Mouse (Mus musculus) embryonic fibroblast, embryonic 13.5 days (primary cell): ENCODE measurements around the gene Ddx3x. TPM values are rescaled to one million over a fixed set of nuclear protein-coding genes. Genes with fewer than 3 reads are reported as not detected.
"Not testable (repeated sequence)": the region's sequence is repeated elsewhere in the genome, so short reads cannot be mapped to it uniquely, and the experiment has no call there.

Source experiments
- H3K27ac ChIP-seq: 2 replicates; pipeline ENCODE4 v1.5.1; 2012; ENCODE audit warnings: low read length, control low read depth, inconsistent platforms; ENCODE audit not compliant: insufficient read depth
- H3K4me1 ChIP-seq: 2 replicates; pipeline ENCODE4 v1.6.1; 2011; ENCODE audit warnings: low read length; ENCODE audit not compliant: control insufficient read depth, insufficient read depth
- H3K4me3 ChIP-seq: 2 replicates; pipeline ENCODE4 v1.5.1; 2011; ENCODE audit warnings: mild to moderate bottlenecking, control low read depth, low read length; ENCODE audit not compliant: insufficient read depth
- CTCF ChIP-seq: IDR thresholded peaks from 2 replicates; pipeline ENCODE4 v1.5.1; 2011; ENCODE audit warnings: mild to moderate bottlenecking, control low read depth, low read length, moderate library complexity, borderline replicate concordance; ENCODE audit not compliant: insufficient read depth
- POLR2A ChIP-seq: IDR thresholded peaks from 2 replicates; pipeline ENCODE4 v1.6.1; 2011; ENCODE audit warnings: low read depth, mild to moderate bottlenecking, control low read depth, low read length, moderate library complexity
- polyA plus RNA-seq: library from polyadenylated mRNA; stranded (reverse); fragments of >200 nt; gene quantifications from 2 replicates; pipeline ENCODE4 v1.2.4, GENCODE M21; 2011; ENCODE audit warnings: low read depth; ENCODE audit not compliant: missing spikeins, insufficient read length

The Ddx3x gene
- polyA plus RNA-seq, 1 experiment: 340 TPM

- no peak for TF ChIP-seq CTCF
- TF ChIP-seq POLR2A: no peak
Measured at GRCm38 (mm10) chrX:13281329-13282088, 739 bp downstream of the Ddx3x start.

DNA sequence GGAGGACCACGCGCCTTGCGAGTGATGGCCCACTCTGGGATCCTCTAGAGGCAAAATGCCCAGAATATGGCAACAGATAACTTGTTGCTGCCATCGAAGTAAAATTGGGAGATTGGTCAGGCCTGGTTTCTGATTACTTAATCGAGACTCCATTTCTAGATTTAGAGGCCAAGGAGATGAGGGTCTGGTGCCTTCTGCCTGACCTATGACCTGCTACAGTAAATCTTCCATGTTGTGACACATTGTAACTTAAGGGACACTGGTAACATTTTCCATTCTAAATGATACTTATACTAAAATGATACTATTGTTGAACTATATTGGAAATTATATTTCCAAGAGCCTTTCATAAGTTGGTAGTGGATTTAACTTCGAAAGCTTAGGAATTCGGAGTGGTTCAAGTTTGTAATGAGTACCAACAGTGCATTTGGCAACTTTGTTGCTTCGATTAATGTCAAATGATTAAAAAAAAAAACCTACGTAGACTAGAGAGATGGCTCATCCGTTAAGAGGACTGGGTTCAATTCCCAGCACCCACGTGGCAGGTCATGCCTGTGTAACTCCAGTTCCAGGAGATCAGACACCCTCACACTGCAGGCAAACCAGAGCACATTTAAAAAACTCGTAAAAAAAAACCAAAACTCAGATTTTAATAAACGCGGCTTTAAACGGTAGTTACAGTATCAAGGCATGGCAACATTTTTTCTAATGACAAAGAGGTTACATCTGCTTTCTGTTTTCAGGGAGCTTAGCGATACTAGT, 1.5 kb downstream of the Ddx3x start:
- H3K4me3 ChIP-seq: peak overlapping the region; percentile 82
- H3K4me1 ChIP-seq: no peaks in the 10 kb centered on the region
- TF ChIP-seq CTCF (no peak), POLR2A (no peak)
- peak overlapping the region; percentile 72; the same call in 1 of the 2 replicates for H3K27ac ChIP-seq

More at GRCm38 (mm10) chrX:13281329-13282088, 739 bp downstream of the Ddx3x start:
- Histone ChIP-seq H3K4me3 (peak overlapping the region; percentile 82), H3K27ac (peak overlapping the region; percentile 92), H3K4me1 (no peaks in the 10 kb centered on the region)

DNA sequence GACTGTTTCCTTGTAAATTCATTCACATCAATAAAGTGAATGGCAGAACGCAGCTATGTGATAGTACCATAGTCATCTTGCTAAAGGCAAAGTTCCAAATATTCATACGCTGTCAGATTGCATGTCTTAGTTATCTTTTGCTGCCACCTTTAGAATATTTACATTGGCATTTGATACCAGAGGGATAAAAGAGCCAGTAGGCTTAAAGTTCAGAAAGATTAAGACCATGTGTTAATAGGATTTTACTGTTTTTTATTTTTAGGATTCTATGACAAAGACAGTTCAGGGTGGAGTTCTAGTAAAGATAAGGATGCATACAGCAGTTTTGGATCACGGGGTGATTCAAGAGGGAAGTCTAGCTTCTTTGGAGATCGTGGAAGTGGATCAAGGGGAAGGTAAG, 5.0 kb downstream of the Ddx3x start:
- no peak overlapping the region for H3K27ac ChIP-seq
- H3K4me3 ChIP-seq: no peak overlapping the region
- H3K4me1 ChIP-seq: no peaks in the 10 kb centered on the region
- TF ChIP-seq POLR2A (no peak), CTCF (no peak)

DNA sequence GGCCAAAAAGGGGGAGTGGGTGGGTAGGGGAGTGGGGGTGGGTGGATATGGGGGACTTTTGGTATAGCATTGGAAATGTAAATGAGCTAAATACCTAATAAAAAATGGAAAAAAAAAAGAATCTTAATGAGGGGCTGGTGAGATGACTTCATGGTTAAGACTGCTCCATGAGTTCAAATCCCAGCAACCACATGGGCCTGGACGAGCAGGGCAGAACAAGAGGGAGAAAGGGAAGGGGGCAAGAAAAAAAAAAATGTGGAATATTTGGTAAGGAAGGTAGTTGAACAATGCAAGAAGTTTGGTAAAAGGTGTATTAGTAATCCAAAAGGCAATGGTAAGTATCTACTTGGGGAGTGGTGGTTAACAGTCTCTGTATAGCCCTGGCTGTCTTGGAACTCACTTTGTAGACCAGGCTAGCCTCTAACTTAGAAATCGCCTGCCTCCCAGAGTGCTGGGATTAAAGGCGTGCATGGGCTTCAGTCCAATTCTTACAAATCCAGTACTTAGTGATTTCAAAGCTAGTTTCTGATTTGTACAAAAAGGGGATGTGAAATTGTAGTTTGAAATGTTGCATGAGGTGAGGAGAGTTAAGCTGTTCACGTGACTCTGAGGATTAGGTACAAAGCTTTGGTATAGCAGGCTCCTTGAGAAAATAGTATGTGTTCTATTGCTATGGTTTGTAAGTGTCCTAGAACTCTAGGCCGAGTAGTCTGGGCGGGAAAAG, 13.9 kb downstream of the Ddx3x start:
- TF ChIP-seq CTCF: no peak
- no peak for TF ChIP-seq POLR2A
- H3K27ac ChIP-seq: no peak overlapping the region
- H3K4me3 ChIP-seq: no peak overlapping the region
- no peaks in the 10 kb centered on the region for H3K4me1 ChIP-seq

DNA sequence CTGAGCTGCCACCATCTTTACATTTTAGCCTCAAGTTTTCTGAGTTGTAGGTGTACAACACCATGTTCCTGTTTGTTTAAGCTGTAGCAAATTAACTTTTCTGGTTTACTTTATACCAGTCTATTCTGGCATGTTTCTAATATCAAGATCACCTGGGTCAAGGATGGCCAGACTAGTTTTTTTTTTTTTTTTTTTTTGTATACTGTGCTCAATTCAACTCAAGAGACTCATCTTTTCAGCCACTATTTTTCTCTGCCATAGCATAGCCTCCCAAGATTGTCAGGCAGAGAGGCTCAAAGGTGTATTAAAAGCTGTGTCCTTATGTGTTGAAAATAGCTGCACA, 14.4 kb downstream of the Ddx3x start:
- H3K4me1 ChIP-seq: no peaks in the 10 kb centered on the region
- H3K4me3 ChIP-seq: no peak overlapping the region
- no peak overlapping the region for H3K27ac ChIP-seq
- TF ChIP-seq POLR2A: no peak
- TF ChIP-seq CTCF: no peak

DNA sequence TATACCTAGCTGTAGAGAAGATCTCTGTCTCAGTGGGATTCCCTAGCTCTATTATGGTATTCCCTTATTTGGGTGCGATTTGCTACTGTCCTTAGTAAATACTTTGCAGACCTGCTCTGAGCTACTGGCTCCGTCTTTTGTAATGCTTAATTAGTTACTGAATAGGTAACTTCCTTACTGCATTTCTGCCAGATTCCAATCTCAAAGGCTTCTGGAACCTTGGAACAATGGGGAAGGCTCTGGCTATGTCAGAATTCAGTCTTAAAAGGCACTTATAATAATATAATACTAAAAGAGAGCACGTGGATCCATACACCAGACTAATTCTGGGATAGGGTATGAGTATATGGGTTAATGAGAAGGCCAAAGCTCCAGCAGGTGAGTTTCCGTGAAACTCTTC, 15.5 kb downstream of the Ddx3x start:
- not testable (repeated sequence) for H3K27ac ChIP-seq, H3K4me3 ChIP-seq, H3K4me1 ChIP-seq

GRCm38 (mm10) chrX:13306190-13306589, 25.4 kb downstream of the Ddx3x start:
- Histone ChIP-seq H3K4me1 (no peaks in the 10 kb centered on the region), H3K27ac (no peak overlapping the region), H3K4me3 (no peak overlapping the region)
- TF ChIP-seq CTCF (no peak), POLR2A (no peak)

DNA sequence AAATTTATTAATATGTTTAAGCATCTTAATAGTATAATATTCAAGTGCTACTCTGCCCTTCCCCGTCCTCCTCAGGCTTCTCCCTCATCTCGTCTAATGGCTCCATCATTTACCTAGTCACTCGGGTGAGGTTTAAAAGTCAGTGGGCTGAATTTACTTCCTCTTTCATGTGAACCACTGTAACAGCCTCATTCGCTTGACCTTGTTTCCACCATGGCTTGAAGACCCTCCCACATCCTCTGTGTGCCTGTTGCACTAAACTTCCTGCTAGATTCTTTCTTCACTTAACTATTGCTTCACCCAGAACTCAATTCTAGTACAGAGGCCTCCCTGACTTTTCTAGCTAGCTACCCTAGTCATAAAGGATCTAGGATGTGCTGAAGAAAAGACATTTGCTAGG, 30.6 kb downstream of the Ddx3x start:
- TF ChIP-seq POLR2A (no peak), CTCF (no peak)
- H3K27ac ChIP-seq: no peak overlapping the region

DNA sequence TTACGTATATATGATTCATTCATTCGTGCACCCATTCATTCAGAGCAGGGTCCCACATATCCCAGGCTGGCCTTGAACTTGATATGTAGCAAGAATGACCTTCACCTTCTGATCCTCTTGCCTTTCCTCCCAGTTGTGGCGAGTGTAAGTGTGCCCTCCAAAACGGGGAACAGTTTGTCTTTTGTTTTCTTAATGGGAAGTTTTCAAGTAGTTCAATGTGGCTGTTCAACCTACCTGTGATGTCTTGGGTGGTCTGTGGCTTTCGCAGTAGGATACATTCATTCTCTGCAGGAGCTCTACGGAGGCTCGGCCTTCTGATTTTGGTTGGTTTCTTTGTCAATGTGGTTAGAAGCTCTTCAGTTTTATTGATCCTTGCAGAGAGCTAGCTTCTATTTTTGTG, 48.8 kb downstream of the Ddx3x start:
- no peak overlapping the region for H3K4me3 ChIP-seq
- H3K4me1 ChIP-seq: no peaks in the 10 kb centered on the region
- H3K27ac ChIP-seq: no peak overlapping the region
- no peak for TF ChIP-seq POLR2A
- no peak for TF ChIP-seq CTCF

More for the DNA sequence above, 30.6 kb downstream of the Ddx3x start:
- H3K4me3 ChIP-seq: no peak overlapping the region
- H3K4me1 ChIP-seq: no peaks in the 10 kb centered on the region

Other genes with a start within 250 kb of the Ddx3x start
- gene Usp9x, start 209.5 kb upstream of the Ddx3x start, polyA plus RNA-seq: 214 and 248 TPM in 2 replicates
- not detected in 2 replicates for gene Nyx, start 185.1 kb downstream of the Ddx3x start, polyA plus RNA-seq